7 mouse cellular contexts compared by ENCODE assay signal in genomic region chr13:35659406-35659985, GRCm38 (mm10). TPM values are rescaled to one million over a fixed set of nuclear protein-coding genes. Genes with fewer than 3 reads are reported as not detected.
DNase-seq lines count a peak whose midpoint lies in the region; ATAC-seq and TF ChIP-seq lines count a peak whose summit lies in the region.

Gene Cdyl, plus strand, starts transcription at chr13:35659833.

- no peak for TF ChIP-seq POLR2A in cerebellum, adult 2 months (IDR thresholded peaks at IDR 0.05; ENCODE audit: borderline replicate concordance, insufficient read depth, low read length)

- ATAC-seq in CD4-positive, CD25-positive, alpha-beta regulatory T cell, adult 4 months, result no peak

- H3K27ac ChIP-seq in layer of hippocampus, adult 2 months, result no peak within 1 kb of the TSS
- H3K27ac ChIP-seq in cerebellum, adult 2 months (ENCODE audit: insufficient read depth, low read length), result no peak within 1 kb of the TSS

- WGBS in cerebellum, adult 2 months, result 81% methylated on average over 4 of the region's 4 CpGs

- H3K27me3 ChIP-seq in cerebellum, adult 2 months (ENCODE audit: control insufficient read depth, insufficient read depth, low read length), result no peaks in the 10 kb centered on the region

- no peak within 1 kb of the TSS for H3K4me3 ChIP-seq in layer of hippocampus, adult 2 months
- no peak within 1 kb of the TSS for H3K4me3 ChIP-seq in cerebellum, adult 2 months (replicated peaks; ENCODE audit: insufficient read depth, low read depth, low read length)

- intact Hi-C loops in left cerebral cortex, postnatal 25 days (cut with DNase I), result no loop called here

- no peak for DNase-seq in layer of hippocampus, adult 2 months (ENCODE audit: low spot score in 2 of 2)
- DNase-seq in layer of hippocampus, adult 9-10 months (ENCODE audit: low spot score), result no peak
- DNase-seq in adrenal gland, adult 2 months, result no peak
- no peak for DNase-seq in adrenal gland, postnatal 4 days (ENCODE audit: low spot score in 2 of 2)
- DNase-seq in left cerebral cortex, postnatal 25 days (ENCODE audit: low spot score in 2 of 2), result no peak
- no peak for DNase-seq in cerebellum, adult 2 months

- no peak for TF ChIP-seq CTCF in layer of hippocampus, adult 2 months (conservative IDR thresholded peaks at IDR 0.05)
- TF ChIP-seq CTCF in cerebellum, adult 2 months (IDR thresholded peaks at IDR 0.05; ENCODE audit: borderline replicate concordance, insufficient read depth, low read depth, low read length), result no peak

- H3K4me1 ChIP-seq in cerebellum, adult 2 months (ENCODE audit: control insufficient read depth, insufficient read depth, low read length), result no peaks in the 10 kb centered on the region

RNA-seq across cellular contexts. Expression of gene Cdyl, which starts in this region (rescaled TPM):
- 10 to 100 TPM; 33.0 to 33.9 TPM for total RNA-seq in layer of hippocampus, adult 2 months (2021)
- 10 to 100 TPM; 24.2 to 27.4 TPM for total RNA-seq in adrenal gland, adult 2 months (2021)
- polyA plus RNA-seq in adrenal gland, adult 2 months (2012; rRNA removed), result 6.7 and 10.5 TPM in 2 replicates
- total RNA-seq in adrenal gland, postnatal 4 days (2021), result 10 to 100 TPM; 33.2 to 37.4 TPM
- 10 to 100 TPM; 30.1 to 32.9 TPM for total RNA-seq in left cerebral cortex, postnatal 25 days (2021)
- polyA plus RNA-seq in CD4-positive, CD25-positive, alpha-beta regulatory T cell, adult 4 months (2017; shearing (Covaris generic)), result 1 to 10 TPM; 2.2 to 3.1 TPM
- polyA plus RNA-seq in cerebellum, adult 2 months (2012; rRNA removed), result 8.3 and 8.8 TPM in 2 replicates
